Mouse (Mus musculus) large intestine, adult 2 months (tissue): ENCODE measurements around the gene Olfr868. TPM values are rescaled to one million over a fixed set of nuclear protein-coding genes. Genes with fewer than 3 reads are reported as not detected.

ENCODE experiments used
- DNase-seq: peaks from one replicate; pipeline ENCODE4 v3.0.0-alpha.2; 2012; ENCODE audit warnings: low read depth, low spot score
- WGBS: fragments of 180-500 bp; shearing (Covaris S2); methylation state at CpG from one replicate; pipeline ENCODE4 v1.1.7; 2018; 5-methylcytosine and 5-hydroxymethylcytosine counted together
- polyA plus RNA-seq: library from polyadenylated mRNA; depleted of rRNA; stranded (reverse); fragments of >200 nt; gene quantifications from 2 replicates; pipeline ENCODE4 v1.2.3, GENCODE M21; 2012; rRNA removed

Gene Olfr868
- not detected in 2 replicates for polyA plus RNA-seq

GRCm38 (mm10) chr9:20098326-20098725 lies at the start of gene Olfr868:
Gene Olfr868 (plus strand): TSS chr9:20098626.
- no peak for DNase-seq
- WGBS = 31% methylated on average over 2 of the region's 2 CpGs

DNA sequence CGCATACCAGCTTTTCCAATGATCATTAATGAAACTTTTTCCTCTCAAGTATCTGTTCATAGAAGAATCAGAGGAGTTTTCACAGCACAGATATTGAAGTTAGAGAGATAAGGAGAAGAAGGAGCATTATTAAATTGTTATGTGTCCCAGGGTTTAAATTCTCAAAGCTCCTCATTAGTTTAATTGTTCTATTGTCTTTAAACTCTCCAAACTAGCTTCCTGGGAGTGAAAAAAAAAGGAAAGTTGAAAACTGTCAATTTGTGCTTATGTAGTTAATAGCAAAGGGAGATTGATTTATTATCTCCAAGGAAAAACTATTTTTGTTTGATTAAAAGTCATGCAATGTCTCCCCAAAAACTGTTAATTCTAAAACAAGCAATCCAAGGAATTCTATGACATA lies 41.0 kb upstream of the Olfr868 start, which contains the start of gene Olfr867:
Olfr867 (minus strand) TSS at position 101 of the 400 bp plus-strand sequence.
- WGBS = 75% methylated on average over 1 of the region's 1 CpGs
- DNase-seq = no peak

DNA sequence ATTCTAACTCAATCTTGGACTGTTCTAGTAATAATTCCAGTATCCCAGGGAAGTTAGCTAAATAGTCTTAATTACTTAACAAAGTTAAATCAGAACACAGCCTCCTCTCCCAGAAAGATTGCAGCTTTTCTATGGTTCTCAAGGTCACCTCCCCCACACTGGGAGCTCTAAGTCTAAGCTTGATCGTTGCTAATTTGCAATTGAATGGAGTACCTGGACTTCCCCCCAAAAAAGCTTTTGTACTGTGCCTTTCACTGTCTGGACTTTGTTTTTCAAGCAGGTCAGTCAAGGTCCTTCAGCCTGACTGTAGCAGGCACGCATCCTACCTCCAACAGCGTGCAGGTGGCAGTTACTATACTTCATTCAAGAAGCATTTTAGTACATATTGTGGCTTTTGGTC lies 28.2 kb upstream of the Olfr868 start:
- DNase-seq = no peak
- 81% methylated on average over 3 of the region's 3 CpGs for WGBS

- WGBS = 90% methylated on average over 1 of the region's 1 CpGs
- DNase-seq = no peak
Observed at GRCm38 (mm10) chr9:20071291-20071690, 27.1 kb upstream of the Olfr868 start.

- 55% methylated on average over 7 of the region's 7 CpGs for WGBS
- no peak for DNase-seq
Observed at GRCm38 (mm10) chr9:20073523-20074177, 24.8 kb upstream of the Olfr868 start.

DNA sequence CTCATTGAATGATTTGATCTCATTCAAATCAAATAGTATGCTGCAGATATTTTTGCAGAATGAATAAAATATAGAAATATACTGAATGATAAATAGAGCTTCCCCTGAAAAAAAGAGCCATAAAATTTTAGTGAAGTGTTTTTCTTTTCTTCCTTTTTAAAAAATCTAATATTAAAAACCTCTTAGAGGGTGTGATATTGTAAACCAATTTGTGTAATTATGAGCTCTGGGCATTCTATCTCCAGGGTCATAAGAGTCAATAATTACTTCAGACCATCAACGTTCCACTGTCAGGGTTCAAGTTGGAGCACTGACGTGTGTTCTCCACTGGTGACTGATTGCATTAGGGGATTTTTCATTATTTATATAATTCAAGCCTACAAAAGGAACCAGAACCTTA lies 30.3 kb downstream of the Olfr868 start, which contains the start of gene Olfr869:
Olfr869 (plus strand) TSS at position 301 of the 400 bp plus-strand sequence.
- 69% methylated on average over 2 of the region's 2 CpGs for WGBS
- no peak for DNase-seq

GRCm38 (mm10) chr9:20149706-20150105 lies 51.3 kb downstream of the Olfr868 start:
- 83% methylated on average over 3 of the region's 3 CpGs for WGBS
- DNase-seq = no peak

Other genes with a start within 250 kb of the Olfr868 start
- not detected in 2 replicates for gene Olfr860, start 248.9 kb upstream of the Olfr868 start, polyA plus RNA-seq
- not detected in 2 replicates for gene Olfr862, start 210.6 kb upstream of the Olfr868 start, polyA plus RNA-seq
- not detected in 2 replicates for gene Olfr77, start 181.8 kb upstream of the Olfr868 start, polyA plus RNA-seq
- gene Olfr866, start 70.6 kb upstream of the Olfr868 start, polyA plus RNA-seq = not detected in 2 replicates
- gene Olfr867, start 41.1 kb upstream of the Olfr868 start, polyA plus RNA-seq = not detected in 2 replicates
- not detected in 2 replicates for gene Olfr869, start 30.4 kb downstream of the Olfr868 start, polyA plus RNA-seq
- not detected in 2 replicates for gene Olfr870, start 75.4 kb downstream of the Olfr868 start, polyA plus RNA-seq
- gene Olfr871, start 113.6 kb downstream of the Olfr868 start, polyA plus RNA-seq = not detected in 2 replicates
- not detected in 2 replicates for gene Olfr872, start 138.5 kb downstream of the Olfr868 start, polyA plus RNA-seq
- not detected in 2 replicates for gene Olfr39, start 183.7 kb downstream of the Olfr868 start, polyA plus RNA-seq
- gene Olfr873, start 199.9 kb downstream of the Olfr868 start, polyA plus RNA-seq = not detected in 2 replicates
- gene Olfr18, start 237.5 kb downstream of the Olfr868 start, polyA plus RNA-seq = not detected in 2 replicates